Mouse (Mus musculus): ENCODE data around the gene Rgs3. TPM values are rescaled to one million over a fixed set of nuclear protein-coding genes. Genes with fewer than 3 reads are reported as not detected.

Rgs3 gene
- total RNA-seq, 1 experiment from 2014 or later, result 6.2 TPM

DNA sequence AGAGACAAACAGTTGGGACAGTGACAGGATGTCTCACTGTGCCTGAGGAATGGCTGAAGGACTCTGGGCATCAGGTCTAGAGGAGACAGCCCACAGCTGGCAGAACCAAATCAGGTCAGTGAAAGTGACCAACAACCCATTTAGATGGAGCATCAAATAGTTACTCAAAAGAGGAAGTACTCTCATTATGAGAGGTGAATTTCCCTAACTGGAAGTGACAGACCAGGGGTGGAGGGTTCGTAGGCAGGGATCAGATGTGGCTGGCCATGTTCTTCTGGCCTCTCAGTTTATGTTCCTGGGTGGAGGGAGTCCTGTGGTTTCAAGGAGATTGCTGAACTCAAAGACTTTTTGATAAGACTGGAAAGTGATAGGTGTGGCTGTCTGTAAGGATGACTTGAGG lies 40.9 kb downstream of the Rgs3 start:
- ATAC-seq (replicated peaks; ENCODE audit: low read depth, poor library complexity, severe bottlenecking), result peak; percentile 42

DNA sequence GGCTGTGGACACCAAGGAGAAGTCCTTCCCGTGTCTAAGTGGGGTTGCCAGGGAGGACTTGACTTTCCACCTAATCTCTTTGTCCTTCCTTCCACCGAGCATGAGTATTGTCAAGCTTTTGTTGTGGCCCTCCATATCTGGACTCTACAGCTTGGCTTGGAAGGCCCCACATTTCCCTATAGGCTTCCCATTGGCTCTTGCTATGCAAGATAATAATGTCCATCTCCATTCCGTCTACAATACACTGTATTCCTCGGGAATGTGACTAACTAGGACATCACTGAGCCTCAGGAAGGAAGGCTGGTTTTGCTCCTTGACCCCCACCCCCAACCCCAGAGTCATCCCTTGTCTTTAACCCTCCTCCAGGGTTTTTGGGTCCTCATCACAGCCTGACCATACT lies 44.0 kb downstream of the Rgs3 start:
- ATAC-seq (replicated peaks; ENCODE audit: low read depth, poor library complexity, severe bottlenecking), result no peak

DNA sequence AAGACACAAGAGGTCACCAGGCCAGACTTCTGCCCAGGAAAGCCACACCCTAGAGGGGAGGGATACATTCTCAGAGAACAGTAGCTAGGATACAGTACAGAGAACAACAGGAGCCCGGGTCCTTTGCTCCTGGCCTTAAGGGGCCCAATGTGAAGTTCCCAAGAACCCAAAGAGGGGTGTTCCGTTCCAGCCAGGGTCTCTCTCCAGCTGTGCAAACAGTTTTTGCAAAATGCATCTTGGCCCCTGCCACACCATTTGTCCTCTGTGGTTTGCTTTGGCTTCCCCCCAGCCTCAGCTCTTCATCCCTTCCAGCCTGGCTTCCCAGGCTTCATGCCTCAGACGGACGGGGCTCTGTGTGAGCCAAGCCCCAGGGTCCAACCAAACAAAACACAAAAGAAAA lies 44.4 kb downstream of the Rgs3 start:
- ATAC-seq (replicated peaks; ENCODE audit: low read depth, poor library complexity, severe bottlenecking), result no peak

DNA sequence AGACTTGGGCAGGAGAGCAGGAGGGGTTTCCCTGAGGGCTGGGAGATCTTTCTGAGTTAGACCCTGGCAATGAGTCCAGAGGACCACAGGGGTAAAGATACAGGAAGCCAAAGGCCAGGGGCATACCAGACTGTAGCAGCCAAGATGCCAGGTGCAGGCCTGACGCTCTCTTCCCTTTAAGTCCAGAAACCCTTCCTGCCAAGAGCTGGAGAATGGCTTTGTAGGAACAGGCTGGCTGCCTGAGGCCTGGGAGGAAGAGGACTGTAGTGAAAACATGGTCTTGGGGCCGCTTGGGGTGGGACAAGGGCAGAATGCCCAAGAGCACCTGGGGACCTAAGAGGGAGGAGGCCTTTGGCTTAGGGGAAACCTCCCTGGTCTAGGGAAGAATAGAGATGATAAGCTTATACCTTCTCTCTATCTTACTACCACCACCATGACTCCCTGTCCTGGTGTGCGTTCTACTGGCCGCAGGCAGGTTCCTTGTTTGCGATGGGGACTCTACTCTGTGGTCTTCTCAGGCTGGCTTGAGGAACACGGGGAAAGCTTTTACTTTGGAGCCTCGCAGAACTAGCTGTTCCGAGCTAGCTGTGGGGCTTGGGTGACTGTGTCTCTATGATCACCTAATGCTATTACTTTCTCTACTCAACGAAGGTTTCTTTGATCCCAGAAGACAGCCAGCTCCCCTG lies 46.4 kb downstream of the Rgs3 start:
- no peak for ATAC-seq (replicated peaks; ENCODE audit: low read depth, poor library complexity, severe bottlenecking)

DNA sequence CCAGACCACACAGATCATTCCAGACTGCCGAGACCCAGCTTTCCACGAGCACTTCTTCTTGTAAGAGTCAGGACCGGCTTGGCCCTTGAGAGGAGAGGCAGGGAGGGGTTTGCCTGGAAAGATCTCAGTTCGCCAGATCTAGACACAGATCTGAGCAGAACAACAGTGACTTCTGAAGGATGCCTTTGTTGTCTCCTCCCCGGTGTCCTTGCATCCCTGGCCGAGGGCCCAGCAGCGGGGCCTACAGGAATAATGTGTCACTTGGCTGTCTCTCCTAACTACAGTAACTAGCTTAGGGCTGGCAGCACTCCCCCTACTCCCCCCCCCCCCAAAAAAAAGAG lies 46.9 kb downstream of the Rgs3 start:
- no peak for ATAC-seq (replicated peaks; ENCODE audit: low read depth, poor library complexity, severe bottlenecking)

DNA sequence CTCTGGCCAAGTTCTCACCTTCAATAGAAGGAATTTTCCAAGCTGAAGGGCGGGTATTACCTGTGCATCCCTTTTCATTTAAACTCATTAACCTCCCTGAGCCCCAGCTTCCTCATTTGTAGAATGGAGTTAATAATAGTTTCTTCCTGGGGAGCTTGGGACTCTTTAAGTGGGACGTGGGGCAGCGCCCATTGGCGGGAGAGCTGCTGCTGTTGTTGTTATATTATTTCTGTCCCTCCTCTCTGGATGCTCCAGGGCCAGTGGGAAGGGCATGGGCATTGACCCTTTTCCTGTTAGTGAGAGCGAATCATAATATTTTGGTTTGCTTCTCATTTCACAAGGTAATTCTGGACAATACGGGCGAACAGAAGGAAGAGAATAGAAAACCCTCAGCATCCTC lies 47.3 kb downstream of the Rgs3 start:
- no peak for ATAC-seq (replicated peaks; ENCODE audit: low read depth, poor library complexity, severe bottlenecking)

DNA sequence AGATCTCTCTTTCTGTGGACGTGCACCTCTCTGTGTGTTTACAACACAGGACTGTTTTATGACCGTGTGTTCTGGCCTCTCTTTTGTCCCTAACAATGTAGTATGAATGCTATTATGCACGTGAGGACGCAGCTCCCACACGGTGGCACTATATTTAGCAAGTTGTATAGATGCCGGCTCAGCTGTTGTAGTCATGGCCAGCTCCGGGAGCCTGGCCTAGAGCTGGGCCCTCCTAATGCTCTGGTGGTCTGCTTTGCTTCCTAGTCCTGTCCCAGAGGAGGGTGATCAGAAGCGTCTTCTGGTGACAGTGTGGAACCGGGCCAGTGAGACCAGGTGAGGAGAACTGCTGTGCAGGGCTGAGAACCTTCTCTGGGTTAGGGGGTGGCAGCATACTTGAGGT lies 47.7 kb downstream of the Rgs3 start:
- ATAC-seq (replicated peaks; ENCODE audit: low read depth, poor library complexity, severe bottlenecking), result peak; percentile 57

DNA sequence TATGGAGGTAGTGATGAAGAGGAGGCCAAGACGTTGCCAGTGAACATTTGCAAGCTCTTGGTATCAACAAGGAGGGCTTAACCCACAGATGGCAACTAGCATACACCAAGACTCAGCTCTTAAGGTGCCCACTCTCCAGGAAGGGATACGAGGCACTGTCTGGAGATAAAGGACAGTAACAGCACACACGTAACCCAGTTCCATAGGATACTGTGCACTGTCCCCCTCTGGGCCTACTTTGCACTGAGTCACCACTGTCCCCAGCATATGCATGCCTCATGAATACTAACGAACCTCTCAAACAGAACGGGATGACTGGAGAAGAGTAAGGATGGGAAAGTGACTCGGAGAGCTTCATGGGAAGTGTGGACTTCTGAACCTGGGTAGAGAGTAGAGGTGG lies 48.2 kb downstream of the Rgs3 start:
- no peak for ATAC-seq (replicated peaks; ENCODE audit: low read depth, poor library complexity, severe bottlenecking)

DNA sequence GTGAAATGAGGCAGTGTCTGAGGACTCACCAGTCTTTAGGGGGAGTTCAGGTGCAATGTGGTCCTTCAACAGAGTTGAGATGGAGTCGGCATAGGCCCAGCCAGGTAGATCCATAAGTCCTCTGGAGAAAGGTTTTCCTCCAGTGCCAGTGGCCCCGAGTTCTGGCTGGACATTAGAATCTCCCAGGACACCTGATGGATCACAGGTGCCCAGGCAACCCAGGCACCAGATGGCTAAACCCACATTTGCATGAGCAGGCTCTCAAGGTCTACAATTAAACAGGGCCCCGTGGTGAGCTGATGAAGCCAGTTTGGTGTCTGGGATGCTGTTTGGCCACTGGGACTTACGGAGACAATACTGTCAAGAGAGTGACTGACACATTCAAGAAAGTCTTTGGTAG lies 49.7 kb downstream of the Rgs3 start:
- no peak for ATAC-seq (replicated peaks; ENCODE audit: low read depth, poor library complexity, severe bottlenecking)

DNA sequence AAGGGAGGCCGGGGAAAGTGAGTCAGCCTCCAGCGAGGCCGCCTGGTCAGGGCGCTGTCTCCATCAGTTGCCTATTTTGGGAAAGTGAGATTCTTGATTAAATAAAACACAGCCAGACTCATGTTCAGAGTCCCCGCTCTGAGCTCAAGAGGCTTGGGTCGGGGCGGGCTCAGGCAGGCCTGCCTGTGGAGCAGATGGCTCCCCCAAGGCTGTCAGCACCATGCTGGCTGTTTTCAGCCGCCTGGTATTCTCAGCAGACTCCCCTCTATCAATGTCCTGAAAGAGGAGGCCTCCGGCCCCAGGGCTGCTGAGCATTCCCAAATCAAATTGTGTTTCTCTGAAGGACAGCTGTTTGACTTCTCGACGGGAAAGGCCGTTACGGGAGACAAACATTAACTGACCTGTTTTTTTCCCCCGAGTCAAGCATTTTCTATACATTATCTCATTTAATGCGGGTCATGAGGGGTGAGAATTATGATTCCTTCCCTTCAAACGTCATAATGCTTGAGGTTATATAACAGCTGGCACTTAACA lies 50.6 kb downstream of the Rgs3 start:
- ATAC-seq (replicated peaks; ENCODE audit: low read depth, poor library complexity, severe bottlenecking), result no peak

DNA sequence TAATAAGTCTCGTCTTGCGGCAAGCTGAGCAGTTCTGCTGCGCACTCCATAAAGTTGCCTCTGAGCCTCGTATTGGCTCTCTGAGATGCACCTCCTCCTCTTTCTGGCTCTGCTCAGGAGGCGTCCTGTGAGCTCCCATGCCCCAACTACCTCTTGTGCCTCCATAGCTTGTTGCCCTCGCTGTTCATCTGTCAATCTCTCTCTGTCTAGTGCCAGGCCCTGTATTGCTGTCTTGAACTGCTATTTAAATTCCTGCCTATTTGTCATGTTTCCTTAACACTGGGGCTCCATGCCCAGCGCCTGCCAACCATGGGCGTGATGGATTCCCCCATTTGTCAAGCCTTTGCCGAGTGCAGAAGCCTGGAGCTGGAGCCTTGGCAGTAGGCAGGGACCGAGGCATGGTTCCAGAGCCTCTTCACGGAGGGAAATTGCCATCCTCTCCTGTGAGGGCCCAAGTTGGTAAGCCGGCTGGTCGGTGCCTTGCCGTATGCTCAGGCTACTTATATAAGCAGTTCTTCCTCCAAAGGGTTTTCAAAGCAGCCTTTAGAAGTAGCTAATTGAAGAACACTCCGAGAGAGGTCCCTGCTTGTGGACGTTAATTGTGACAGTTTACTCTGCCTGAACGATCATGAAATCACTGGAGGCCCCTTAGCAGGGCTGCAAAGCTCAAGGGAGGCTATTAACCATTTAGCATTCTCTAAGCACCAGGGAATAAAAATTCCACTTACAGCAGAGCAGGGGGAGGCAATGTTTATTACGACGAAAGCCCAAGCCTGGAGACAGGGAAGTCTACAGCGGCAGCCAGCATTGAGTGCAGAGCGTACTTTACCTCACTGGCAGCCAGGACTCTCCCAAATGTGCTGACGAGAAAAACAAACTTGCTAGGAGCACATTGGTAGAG lies 53.2 kb downstream of the Rgs3 start:
- ATAC-seq (replicated peaks; ENCODE audit: low read depth, poor library complexity, severe bottlenecking), result no peak

DNA sequence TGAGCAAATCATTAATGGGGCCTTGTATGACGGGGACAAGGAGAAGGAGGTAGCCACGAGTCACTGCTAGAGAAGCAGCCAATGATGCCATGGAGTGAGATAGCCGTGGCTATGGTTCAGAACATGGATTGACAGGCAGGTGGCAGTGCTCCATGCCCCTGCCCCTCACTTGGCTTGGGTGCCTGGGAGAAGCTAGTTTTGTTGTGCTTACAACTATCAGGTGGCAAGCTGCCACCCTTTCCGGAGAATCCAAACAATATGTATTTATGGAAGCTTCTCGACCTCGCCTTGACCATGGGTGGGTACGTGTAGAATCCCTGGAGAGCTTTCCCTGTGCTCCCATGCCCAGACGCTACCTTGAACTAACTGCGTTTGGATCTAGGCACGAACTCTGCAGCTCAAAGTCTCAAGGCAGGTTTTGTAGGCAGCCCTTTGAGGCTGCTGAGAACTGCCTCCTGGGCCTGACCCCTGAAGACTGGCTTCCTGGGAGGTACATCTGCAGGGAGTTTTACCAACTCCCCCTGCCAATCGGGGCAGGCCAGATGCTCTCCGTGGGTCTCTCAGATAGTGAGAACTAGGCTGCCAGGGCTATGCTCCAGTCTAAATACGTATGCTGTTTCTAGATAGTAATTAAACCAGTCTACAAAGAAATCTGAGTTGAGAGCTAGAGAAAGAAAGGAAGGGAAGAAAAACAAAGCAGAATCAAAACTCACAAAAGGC lies 54.2 kb downstream of the Rgs3 start:
- ATAC-seq (replicated peaks; ENCODE audit: low read depth, poor library complexity, severe bottlenecking), result peak; percentile 42; the same call in 1 of the 2 replicates

DNA sequence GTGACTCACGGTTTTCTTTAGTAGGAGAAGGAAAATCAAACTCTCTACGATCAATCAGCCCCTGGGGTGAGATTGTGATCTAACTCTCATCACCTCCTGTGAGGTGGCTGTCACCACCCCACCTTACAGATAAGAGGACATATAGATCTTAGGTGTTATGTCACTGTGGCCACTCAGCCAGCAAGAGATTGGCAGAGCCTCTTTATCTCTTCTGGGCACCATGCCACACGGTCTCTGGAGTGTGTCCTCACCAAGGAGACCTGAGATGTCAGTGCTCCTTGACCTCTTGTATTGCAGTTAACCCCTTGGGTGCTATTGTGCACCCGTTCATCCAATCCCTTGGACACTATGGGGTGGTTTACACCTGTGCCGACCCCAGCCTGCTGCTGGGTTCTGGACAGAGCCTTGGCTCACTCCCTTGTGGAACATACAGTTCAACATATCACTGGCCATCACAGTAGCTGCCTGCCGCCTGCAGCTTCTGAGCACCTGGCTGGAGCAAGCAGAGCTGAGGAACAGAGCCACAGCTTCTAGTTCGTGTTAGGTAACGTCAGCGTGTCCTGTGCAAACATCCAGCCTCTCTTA lies 58.3 kb downstream of the Rgs3 start:
- ATAC-seq (replicated peaks; ENCODE audit: low read depth, poor library complexity, severe bottlenecking), result no peak

DNA sequence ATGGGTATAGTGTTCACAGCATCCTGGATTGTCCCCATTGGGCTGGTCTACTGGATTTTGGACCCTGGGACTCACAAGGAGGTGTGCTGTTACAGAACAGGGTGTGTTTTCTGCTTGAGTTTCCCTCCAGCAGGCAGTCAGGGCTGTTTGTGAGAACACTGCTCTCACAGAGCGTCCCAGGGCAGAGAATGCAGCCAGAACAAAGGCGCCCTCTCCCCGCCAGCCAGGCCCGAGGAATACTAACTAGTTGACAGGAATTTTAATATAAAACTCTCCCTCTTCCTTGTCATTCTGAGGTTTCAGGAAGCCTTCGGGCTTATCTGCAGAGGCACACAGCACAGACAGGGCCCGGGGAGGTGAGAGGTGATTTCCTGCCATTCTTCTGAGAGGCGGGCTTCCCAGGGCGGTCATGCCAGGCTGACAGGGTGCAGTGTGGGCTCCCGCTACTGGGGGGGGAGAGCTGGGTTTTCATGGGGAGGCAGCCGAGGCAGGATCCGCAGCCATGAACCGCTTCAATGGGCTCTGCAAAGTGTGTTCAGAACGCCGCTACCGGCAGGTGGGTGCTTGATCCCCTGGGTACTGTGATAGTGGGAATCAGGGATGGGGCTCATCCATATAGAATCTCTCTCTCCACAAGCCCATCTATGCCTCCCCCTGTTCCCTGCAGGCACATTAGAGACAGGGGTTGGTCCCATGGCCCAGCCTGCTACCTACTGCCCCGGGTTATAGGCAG lies 59.8 kb downstream of the Rgs3 start:
- peak; percentile 80 for ATAC-seq (replicated peaks; ENCODE audit: low read depth, poor library complexity, severe bottlenecking)

DNA sequence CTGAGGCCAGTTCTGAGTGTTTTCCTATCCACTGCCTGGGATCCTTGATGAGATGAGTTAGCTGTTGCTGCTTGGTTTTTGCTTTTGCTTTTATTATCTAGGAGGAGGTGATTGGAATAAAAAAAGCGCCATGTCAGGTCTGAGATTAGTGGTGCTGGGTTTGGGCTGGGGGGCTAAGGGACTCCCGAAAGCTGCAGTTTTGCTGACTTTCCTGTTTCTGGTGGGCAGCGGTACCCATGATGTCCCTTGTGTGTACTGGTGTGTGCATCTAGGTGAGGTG lies 60.3 kb downstream of the Rgs3 start:
- ATAC-seq (replicated peaks; ENCODE audit: low read depth, poor library complexity, severe bottlenecking), result no peak

DNA sequence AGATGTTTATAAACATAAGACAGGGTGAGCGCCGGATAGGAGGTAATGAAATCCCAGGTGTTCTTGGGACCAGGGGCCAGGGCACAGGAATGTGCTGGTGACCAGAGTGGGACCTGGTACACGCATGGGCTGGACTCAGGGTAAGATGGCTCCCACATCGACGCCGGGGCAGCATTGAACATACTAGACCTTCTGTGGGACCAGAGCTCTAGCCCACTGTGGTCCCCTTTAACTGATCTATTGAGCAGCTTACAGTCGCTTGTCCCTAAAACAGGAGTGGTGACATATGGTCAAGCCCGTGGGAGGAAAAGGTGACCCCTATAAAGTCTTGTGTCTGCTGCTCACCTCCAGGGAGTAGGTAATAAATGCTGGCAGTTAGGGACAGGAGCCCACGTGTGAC lies 61.5 kb downstream of the Rgs3 start:
- no peak for ATAC-seq (replicated peaks; ENCODE audit: low read depth, poor library complexity, severe bottlenecking)

DNA sequence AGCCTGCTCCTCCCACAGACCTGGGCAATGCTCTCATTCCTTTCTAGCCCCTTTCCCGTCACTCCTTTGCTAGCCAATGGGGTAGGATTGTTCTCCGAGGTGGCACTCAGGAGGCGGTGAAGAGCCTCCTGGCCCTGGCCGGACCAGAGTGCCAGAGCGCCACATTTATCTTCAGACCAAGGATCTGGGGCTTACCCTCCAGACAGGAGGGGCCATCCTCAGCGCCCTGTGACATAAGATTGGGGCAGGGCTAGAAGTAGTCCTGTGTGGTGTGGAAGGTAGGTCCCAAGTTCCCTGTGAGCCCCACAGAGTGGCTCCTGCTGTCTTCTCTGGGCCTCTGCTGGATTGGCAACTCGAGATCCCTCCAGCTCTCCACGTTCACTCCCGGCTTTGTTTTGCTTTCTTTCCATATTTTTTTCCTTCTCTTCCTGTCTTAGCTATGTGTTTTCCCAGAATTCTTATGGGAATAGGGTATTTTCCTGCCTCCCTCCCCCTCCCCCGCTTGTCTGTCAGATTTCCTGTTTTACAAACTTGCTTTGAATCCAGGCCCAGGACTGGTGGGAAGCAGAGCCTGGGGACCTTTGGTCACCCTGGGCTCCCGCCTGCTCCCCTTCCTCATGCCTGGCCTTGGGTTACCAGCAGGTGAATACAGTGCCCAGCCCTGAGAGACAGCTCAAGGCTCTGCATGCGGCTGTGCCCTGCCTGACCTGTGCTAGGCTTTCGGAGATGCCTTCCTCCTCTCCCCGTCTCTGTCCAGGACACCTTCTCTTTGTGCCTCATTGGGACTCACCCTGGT lies 62.4 kb downstream of the Rgs3 start:
- ATAC-seq (replicated peaks; ENCODE audit: low read depth, poor library complexity, severe bottlenecking), result no peak

DNA sequence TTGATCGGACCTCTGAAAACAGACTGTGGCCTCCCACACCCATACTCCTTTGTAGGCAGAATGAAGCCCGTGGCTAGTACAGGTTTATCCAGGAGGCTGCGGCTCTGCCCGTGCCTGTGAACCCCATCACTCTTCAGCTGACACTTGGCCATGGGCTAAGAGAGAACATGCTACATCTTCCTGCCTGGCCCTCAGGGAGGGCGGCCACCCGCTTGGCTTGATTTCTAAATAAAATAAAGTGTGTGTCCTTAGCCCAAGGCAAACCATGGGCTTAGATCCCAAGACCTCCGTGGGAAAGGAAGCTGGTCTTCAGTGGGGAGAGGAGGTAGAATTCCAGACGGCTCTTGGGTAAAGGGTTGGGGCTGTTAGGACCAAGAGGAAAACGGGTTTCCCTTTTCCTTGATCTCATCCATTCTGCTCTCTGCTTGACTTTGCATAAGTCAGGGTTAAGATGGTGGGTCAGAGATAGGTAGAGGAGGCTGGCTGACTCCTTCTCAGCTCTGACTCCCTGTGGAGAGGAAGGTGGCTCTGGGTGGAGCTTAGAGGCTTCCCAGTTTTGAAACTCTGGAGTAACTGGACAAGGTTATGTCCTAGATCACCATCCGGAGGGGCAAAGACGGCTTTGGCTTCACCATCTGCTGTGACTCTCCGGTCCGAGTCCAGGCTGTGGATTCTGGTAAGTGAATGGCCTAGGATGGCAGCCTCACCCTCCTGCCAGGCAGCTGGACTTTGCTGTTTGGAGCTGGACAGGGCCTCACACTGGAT lies 63.8 kb downstream of the Rgs3 start:
- ATAC-seq (replicated peaks; ENCODE audit: low read depth, poor library complexity, severe bottlenecking), result no peak
